Mouse (Mus musculus) left cerebral cortex, postnatal 36 days (tissue): ENCODE measurements at regions not wholly inside any gene's neighbourhood (a gene's known extent, or its start where the extent isn't known, plus 50 kb on each side); places are given as distances from the start of the nearest gene placed in this dataset.

Experiments used
- DNase-seq, 2 experiments: peaks; one replicate each; pipeline ENCODE4 v3.0.0; 2021 to 2022; ENCODE audit warnings: low spot score in 2 of 2, mixed read lengths in 1 of 2
- intact Hi-C: fragments of 180-260 bp; cut with DNase I; formaldehyde crosslinking; loops from one replicate; pipeline ENCODE4 v1.15.1; 2025

DNA sequence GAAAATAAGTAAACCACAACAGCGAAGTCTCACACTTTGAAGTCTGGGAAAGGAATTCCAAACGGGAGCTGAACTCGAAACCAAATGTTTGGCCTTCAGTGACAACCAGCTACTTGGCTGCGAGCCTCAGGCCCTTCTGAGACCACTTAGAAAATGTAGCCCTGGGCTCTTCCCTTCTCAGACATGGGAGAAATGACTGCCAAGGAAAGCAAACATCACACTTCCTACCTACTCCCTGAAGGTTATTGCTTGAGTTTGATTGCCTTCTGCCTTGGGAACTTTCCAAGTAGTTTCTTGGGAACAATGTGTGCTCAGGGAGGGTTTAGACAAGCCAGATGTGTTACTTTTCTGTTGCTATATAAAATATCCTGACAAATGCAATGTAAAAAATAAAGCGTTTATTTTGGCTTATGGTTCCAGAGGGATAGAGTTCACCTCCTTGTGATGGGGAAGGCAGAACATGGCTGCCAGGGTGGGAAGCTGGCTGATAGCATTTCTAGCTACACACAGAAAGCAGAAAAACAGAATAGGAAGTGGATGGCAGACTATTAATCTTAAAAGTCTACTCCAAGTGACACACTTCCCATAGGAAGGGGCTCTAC, 194.8 kb upstream of the Rack1 start:
- DNase-seq: no peak
- intact Hi-C loops: no loop called here

DNA sequence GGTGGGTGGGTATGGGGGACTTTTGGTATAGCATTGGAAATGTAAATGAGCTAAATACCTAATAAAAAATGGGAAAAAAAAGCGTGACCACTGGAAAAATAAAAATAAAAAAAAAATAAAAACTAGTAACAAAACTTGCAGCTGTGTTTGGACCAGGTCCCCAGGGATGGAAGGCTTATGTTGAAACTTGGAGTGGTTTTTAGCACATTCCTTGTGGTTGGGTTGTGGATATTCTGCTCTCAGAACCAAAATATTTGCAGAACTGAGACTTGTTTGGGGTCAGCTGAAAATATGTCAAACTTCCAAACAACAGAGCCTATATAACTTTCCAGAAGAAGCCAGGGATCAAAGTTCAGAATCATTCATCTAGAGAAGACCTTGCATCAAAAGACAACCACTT, 199.0 kb upstream of the Rack1 start:
- intact Hi-C loops: no loop called here
- no peak for DNase-seq

DNA sequence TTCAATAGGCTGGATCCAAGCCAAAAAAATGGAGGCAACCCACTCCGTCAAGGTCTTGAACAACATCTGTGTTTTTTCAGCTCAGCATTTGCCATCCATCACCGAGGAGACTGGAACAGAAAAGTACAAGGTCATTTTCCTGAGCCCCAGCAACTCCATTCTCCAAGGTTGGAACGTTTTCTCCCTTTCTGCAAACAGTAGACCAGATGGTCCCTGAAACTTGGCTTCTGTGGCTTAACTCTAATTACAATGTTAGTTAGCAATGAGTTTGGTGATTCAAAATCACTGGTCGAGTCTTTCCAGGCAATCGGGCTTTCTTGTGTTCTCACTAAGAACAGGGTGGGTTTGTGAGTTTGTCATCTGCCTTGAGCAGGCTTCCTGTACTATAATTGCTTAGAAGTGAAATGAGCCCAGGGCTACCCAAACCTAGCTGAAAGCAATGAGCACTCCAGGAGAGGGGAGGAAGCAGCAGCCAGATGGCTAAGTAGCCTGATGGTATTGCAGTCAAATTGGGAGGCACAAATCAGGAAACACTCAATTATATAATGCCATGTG, 200.5 kb upstream of the Rack1 start:
- DNase-seq: no peak
- intact Hi-C loops: no loop called here

DNA sequence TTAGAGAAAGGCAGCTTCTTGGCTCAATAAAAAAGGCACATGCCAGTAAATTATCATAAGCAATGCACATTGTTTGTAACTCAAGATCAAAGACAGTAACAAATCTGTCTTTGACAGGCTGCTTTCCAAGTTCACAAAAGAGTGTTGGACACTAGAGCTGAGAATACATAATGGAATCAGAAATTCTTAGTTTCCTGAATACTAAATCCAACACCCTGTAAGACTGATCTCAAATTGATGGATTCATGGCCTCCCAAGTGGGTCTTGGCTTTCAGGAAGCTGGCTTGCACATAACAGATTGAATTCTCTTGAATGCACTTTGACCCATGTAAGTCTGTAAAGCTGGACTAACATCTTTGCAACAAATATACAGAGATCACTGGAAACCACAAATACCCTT, 201.1 kb upstream of the Rack1 start:
- no peak for DNase-seq
- intact Hi-C loops: no loop called here

DNA sequence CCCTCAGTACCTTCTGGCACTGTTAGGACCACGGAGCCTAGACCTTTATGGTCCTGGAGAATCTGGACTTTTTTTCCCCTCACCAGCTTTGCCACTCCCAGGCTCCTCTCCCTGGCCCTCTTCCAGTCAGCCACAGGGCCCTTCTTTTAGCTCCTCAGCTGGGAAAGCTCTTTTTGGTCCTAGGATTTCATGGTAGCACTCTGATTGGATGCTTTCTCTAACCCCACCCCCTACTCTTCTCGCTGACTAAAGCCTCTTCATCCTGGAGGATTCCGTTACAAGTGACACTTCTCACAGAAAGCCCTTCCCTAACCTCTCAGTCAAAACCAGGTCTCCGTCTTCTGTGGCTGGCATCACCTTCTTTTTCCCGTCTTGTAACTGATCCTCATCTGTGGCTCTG, 205.7 kb upstream of the Rack1 start:
- intact Hi-C loops: no loop called here
- no peak for DNase-seq

DNA sequence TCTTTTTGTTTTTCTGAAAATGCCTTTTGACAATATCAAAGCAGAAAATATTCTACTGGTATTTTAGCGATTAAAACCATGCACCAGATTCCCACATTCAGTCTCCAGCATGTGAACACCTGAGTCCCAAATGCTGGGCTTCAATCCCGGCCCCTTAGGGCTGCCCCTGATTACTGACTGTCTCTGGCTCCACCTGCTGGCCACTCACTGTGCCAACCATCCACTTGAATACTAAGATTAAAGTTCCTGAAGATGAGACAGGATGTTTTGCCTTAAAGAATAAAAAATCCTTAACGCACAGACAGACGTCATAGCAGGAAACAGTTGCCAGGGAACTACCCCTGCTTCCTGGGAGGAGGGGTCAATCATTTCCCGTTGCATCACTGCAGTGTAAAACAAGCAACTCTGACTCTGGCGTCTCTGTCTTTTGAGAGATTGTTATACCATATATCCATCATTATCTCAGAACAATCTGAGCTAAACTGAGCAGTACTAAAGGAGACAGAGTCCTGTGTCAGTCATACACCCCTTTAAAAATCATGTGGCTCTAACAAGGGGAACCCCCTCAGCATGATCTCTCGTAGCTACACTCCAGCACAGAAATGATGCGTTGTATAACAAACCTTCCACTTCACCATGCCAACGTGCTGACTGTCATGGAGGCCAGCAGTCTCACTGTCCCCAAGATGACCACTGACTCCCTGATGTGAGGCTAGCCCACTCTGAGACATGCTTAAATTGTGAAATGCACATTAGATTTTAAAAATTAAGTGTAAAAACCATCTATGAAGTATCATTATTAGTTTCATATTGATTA, 211.1 kb upstream of the Rack1 start:
- intact Hi-C loops: loop anchor here (5.0 to 10.0 kb wide), 2 partner anchors 604 to 1742 kb away; partner anchors contain the start of gene Sgcd
- DNase-seq: peak; percentile 42 to 54

DNA sequence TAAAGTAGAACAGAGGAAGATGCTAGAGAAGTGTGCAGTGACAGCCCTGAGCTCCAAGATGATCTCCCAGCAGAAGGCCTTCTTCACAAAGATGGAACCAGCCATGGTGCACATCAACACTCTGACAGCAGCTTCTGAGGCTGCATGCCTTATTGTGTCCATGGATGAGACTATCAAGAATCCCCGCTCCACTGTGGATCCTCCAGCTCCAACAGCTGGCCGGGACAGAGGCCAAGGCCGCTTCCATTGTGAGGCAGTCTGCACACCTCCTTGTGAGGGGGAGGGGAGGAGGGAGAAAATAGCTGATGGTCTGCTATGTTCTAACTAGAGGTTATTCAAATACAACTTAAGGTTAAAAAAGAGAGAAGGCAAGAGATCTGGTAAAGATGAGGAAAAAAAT, 231.4 kb upstream of the Rack1 start:
- no peak for DNase-seq
- intact Hi-C loops: no loop called here

DNA sequence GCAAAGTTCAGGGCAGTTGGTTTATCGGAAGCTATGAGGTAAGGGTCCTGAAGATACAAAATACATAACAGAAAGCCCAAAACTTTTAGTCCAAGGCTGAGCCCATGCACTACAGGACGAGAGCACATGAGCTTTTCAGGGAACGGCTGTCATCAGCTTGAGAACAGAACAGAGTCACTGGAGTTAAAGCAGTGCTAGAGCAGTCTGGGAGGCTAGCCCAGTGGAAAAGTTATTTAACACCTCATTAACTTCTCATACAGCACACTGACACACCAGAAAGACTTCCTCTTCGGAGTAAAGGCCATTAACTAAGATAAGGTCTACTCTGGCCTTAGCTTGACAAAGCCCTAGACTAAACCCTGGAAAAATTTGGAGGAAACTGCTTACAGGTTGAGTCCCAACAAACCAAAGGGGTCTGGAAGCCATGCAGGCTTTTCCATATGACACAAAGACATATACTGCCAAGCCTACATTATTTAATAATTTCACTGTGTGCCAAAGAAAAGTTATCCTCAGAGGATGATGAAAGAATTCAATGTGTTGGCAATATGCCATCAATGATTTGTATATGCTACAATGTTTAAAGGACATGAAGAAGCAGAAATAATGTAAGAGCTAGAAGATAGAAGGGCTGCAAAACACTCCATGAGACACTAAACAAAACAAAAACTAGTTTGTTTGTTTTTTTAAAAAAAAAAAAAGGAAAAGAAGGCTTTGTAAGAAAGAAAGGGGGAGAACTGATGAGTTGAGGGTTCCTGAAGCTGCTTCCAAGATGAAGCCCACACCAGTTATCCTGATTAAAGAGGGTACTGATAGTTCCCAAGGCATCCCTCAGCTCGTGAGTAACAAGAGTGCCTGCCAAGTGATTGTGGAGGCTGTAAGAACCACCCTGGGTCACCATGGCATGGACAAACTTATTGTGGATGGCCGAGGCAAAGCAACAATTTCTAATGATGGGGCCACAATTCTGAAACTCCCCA, 232.3 kb upstream of the Rack1 start:
- intact Hi-C loops: no loop called here
- DNase-seq: no peak

DNA sequence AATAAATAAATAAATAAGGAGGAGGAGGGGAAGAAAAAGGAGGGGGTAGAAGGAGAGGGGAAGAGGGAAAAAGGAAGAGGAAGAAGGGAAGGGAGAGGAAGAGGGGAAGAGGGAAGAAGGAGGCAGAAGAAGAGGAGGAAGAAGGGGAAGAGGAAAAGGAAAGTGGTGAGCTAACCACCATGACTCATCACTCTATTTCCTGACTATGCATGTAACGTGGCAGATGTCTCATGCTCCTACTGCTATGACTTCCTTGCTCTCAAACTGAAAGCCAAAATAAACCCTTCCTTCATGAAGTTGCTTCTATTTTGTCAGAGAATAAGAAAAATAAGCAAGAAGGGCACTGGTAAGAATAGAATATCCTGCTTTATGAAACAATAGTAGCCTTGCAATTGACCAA, 242.1 kb upstream of the Rack1 start:
- DNase-seq: no peak
- intact Hi-C loops: no loop called here

DNA sequence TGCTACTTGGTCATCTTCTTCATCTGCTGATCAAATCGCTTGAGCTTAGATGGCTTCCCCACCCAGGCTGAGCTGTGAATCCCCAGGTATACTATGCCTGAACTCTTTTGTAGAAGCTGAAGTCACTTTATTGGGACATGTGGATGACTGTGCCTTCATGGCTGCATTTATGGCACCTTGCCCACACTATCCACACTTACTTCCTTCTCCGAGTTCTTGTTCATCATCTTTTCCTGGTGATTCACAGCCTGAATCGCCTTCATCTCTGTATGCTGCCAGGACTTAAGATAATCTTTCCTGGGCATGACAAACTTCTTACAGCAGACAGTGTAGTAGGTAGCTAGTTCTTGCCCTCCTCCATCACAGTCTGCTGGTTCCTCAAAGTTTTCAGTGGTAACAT, 248.1 kb upstream of the Rack1 start:
- DNase-seq: peak; percentile 8 to 14
- intact Hi-C loops: no loop called here

DNA sequence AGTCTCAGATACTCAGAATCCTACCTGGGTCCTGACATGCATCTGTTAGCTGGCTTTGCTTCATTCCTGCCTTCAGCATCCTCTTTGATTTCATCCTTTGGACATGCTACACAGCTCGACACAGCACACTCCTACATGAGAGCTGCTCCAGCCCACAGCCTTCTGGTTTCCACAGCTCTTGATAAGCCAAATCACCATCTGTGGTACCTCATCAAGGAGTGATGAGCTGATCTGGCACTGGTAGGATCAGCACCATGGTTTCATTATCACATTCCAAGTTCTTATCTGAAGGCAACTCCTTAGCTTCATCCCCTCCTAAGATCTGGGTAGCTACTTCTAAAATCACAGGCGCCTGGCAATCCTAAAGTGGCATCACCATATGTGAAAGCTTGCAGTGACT, 248.9 kb upstream of the Rack1 start:
- intact Hi-C loops: no loop called here
- DNase-seq: peak; percentile 21 to 35

DNA sequence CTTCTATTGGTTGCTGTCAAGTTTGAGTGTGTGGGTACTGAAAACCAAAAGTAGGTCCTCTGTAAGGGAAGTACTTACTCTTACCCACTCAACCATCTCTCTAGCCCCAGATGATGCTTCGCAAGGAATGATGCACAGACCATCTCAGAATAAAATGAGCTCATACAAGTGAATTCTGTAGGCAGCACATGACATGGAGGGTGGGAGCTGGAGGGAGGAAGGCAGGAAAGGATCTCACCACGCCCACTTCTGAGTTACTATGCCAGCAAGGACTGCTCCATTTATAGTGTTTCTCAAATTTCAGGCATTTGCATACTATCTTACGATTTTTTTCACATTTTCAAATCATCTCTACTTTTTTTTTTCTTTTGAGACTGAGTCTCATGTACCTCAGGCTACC, 273.8 kb upstream of the Rack1 start:
- DNase-seq: peak in 1 of 2 experiments; percentile 4
- intact Hi-C loops: no loop called here

DNA sequence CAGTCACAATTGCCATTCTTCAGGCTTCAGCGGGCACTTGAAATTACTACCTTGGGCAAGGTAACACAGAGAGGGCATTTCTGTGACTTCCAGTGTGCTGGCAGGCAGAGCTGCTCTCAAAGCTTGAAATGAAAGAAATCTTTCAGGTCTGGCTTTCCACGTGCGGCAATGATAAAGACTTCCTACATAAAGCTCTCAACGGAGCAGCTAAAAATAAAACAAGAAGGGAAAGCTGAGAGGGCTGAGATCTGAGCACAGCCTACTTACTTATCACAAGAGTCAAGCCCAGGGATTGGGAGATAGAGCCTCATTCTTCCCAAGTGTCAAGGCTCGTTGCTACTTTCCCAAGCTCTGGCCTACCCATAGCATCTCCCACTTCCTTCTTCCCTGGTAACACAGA, 274.6 kb upstream of the Rack1 start:
- intact Hi-C loops: no loop called here
- DNase-seq: no peak

DNA sequence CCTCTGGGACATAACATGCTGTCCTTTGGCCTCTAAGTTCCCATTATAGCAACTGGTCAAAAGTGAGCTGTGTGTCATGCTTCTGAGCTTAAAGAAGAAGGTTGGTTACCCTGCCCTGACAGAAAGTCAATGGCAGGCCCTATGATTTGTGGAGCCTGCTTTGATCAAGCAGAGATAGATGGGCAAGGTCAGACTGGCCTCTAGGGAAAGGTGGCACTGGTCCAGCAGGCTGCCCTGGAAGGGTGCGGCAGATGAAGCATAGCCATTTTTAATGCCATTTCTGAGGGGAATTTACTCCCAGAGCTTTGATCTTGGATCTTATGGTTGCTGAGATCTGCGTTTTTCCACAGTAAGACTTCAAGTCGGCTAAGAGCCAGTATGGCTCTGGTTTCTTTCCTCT, 293.2 kb upstream of the Rack1 start:
- DNase-seq: no peak
- intact Hi-C loops: no loop called here

DNA sequence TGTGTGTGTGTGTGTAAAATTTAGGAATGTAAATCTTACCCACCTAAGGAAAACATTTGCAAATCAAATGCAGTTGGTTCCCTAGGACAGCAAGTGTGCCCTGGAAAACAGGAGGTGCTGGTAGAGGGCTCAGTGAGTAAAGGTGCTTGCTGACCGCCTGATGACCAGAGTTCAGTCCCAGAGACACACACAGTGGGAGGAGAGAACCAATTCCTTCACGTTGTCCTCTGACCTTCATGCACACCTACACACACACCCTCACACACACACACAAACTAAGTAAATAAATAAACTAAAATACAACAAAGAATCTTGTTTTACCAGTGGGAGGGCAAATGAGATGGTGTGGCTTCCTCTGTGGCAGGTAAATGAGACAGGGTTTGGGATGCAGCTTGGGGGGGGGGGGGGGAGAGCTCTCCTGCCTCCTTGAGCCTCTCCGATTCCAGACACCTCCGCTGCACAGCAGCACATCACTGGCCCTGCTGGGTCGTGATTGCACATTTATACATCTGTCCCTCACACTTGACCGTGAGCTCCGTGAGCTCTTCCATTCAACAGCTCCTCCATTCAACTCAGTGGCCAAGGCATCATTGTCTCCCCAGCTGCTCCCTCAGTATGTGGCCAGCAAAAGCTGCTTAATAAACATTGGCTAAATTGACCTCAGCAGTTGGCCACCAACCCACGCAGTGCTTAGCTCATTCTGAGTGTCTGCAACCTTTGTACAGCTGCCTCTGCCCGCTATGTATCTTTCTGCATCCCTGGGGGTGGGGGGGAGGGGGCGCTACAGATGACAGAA, 297.9 kb upstream of the Rack1 start:
- intact Hi-C loops: no loop called here
- DNase-seq: no peak

DNA sequence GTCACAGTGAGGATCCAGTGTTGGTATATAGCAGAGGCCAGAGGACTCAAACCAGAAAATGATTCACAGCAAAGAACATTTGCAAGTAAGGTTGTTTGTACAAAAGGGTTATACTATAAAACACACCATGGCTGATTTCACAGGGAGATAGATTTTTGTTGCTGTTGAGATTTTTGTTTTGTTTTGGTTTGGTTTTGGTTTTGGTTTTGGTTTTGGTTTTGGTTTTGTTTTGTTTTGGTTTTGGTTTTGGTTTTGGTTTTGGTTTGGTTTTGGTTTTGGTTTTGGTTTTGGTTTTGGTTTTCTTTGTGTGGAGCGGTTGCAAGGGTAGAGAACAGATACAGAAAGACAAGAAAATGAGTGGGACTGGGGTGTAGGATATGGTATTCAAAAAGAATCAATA, 301.1 kb upstream of the Rack1 start:
- intact Hi-C loops: no loop called here
- DNase-seq: no peak

DNA sequence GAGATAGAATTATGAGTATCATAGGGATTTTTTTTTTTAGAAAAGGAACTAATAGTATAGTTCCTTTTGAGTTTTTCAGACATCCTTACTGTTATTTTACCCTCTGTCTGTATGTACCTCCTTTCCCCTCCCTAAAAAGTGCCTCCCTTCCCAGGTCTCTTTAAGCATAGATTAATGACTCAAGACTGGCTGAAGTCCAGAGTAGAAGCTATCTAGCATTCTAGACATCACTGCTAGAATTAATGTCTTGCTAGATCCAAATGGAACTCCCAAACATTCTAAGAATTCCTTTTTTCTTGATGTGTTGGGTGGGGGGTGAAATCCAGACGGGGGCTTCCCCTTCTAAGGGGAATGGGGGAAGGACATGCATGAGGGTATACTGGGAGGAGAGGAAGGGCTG, 311.8 kb upstream of the Rack1 start:
- intact Hi-C loops: no loop called here
- no peak for DNase-seq

DNA sequence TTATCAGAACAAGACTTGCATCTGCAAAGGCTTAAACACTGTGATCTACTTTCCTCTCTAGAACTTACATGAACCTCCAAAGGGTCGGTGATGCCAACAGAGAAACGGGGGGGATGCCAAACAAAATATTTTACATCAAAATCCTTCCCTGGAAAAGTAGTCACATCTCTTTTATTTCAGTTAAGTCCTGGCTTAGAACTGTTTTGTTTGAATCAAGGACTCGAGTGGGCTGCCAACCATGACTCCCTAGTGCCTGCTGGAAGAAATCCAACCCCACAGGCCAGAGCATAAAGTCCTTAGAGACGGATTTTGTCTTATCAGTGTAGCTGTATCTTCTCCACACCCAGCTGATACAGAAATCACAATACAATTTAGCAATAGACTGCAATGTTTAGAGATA, 336.1 kb upstream of the Rack1 start:
- intact Hi-C loops: no loop called here

DNA sequence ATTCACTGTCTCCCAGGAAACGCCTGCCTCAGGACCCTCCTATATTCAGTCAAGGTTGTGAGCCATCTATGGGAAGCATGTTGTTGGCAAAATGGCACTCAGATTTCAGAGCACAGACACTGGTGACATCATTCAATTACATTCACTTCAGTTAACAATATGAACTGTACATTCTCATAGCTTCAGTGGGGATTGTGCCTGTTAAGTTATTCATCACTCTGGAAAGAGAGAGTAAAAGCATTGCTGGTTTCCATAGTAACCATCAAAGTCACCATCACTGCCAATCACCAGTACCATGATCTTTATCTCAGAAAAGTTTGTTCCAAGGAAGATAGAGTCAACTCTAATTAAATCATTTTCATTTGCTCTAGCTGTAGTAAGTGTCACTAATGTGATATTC, 350.2 kb upstream of the Rack1 start:
- no peak for DNase-seq
- intact Hi-C loops: no loop called here

More for the DNA sequence above, 336.1 kb upstream of the Rack1 start:
- DNase-seq: no peak
